Mouse (Mus musculus): ENCODE measurements around the gene H2-DMb1.

DNA sequence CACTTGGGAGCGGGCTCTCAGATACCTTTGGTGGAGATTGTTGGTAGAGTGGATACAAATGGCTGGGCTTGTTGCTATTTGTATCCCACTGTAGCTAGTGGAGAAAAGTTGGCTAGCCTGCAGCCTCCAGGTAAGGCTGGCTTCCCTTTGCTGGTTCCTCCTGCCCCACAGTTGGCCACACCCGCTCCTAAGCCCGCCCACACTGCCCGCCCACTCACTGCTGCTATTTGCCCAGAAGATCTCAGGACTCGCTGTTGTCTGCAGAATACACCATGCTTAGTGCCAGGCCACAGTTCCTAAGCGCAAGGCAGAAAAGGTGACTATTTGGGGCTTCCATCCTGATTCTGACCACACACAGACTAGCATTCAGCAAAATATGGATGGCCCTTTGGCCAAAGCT lies 25.4 kb upstream of the H2-DMb1 start:
- TF ChIP-seq CTCF (IDR thresholded peaks at IDR 0.05; ENCODE audit: extremely low read depth, insufficient read depth, low read length) (no peak), POLR2A (IDR thresholded peaks at IDR 0.05; ENCODE audit: extremely low read depth, insufficient read depth, low read length) (no peak)

Data from cortical plate, adult 2 months (tissue).